Mouse (Mus musculus) monocyte, adult 59 days (primary cell): Measurements from ENCODE around the gene 1700029F12Rik. TPM values are rescaled to one million over a fixed set of nuclear protein-coding genes. Genes with fewer than 3 reads are reported as not detected.

Source experiments
- total RNA-seq, 2 experiments: library from RNA; stranded (reverse); gene quantifications; one replicate each; pipeline ENCODE4 v1.2.4; 2023

The 1700029F12Rik gene
- total RNA-seq: not detected

GRCm38 (mm10) chr13:97034262-97034661, at the start of gene 1700029F12Rik:
Gene 1700029F12Rik, minus strand, starts transcription at chr13:97034362.

GRCm38 (mm10) chr13:97066649-97067550, 32.7 kb upstream of the 1700029F12Rik start, which contains the start of gene Fam169a:
Gene Fam169a, plus strand, starts transcription at chr13:97067286.

Other genes with a start within 250 kb of the 1700029F12Rik start
- gene Gcnt4, start 109.7 kb downstream of the 1700029F12Rik start, total RNA-seq: under 1 TPM in 1 of 2 experiments, not detected in 1; 0.08 TPM
- not detected for gene Fam169a, start 32.9 kb upstream of the 1700029F12Rik start, total RNA-seq
- 10 to 100 TPM in 1 of 2 experiments, not detected in 1; 13.2 TPM for gene Gm6169, start 64.9 kb upstream of the 1700029F12Rik start, total RNA-seq
- 10 to 100 TPM; 19.1 to 25.1 TPM for gene Gfm2, start 103.6 kb upstream of the 1700029F12Rik start, total RNA-seq
- 100 to 1,000 TPM; 135 to 158 TPM for gene Nsa2, start 103.6 kb upstream of the 1700029F12Rik start, total RNA-seq
- gene Hexb, start 164.0 kb upstream of the 1700029F12Rik start, total RNA-seq: 100 to 1,000 TPM; 103 to 105 TPM
- gene Enc1, start 206.7 kb upstream of the 1700029F12Rik start, total RNA-seq: 1 to 10 TPM; 4.0 to 4.3 TPM